Mouse (Mus musculus) olfactory bulb, adult 2 months (tissue): ENCODE measurements around the gene 4930415O20Rik.

ENCODE experiments used
- CTCF ChIP-seq: fragments of 200-500 bp; IDR thresholded peaks from 2 replicates; pipeline ENCODE4 v1.5.1; 2012; ENCODE audit warnings: low read depth, mild to moderate bottlenecking, low read length, moderate library complexity; ENCODE audit not compliant: insufficient read depth
- POLR2A ChIP-seq: fragments of 200-500 bp; IDR thresholded peaks from 2 replicates; pipeline ENCODE4 v1.6.1; 2012; ENCODE audit warnings: mild to moderate bottlenecking, low read depth, low read length, moderate library complexity; ENCODE audit not compliant: insufficient read depth

- no peak for TF ChIP-seq CTCF
- no peak for TF ChIP-seq POLR2A
Observed at GRCm38 (mm10) chr15:98637155-98637554, 66.4 kb downstream of the 4930415O20Rik start.
